Mouse (Mus musculus) urinary bladder, adult 2 months (tissue): ENCODE measurements around the gene Cnih2. TPM values are rescaled to one million over a fixed set of nuclear protein-coding genes. Genes with fewer than 3 reads are reported as not detected.
"Not testable (repeated sequence)": the region's sequence is repeated elsewhere in the genome, so short reads cannot be mapped to it uniquely, and the experiment has no call there.

Experiments used
- DNase-seq: peaks from one replicate; pipeline ENCODE4 v3.0.0; 2022; ENCODE audit warnings: low spot score
- polyA plus RNA-seq: library from polyadenylated mRNA; depleted of rRNA; stranded (reverse); fragments of >200 nt; gene quantifications from 2 replicates; pipeline ENCODE4 v1.2.3, GENCODE M21; 2012

Gene Cnih2
- polyA plus RNA-seq, 1 experiment = 1.5 TPM

- peak; percentile 81 for DNase-seq
Observed at GRCm38 (mm10) chr19:5094243-5094632, 4.1 kb downstream of the Cnih2 start.

GRCm38 (mm10) chr19:5093481-5094242 is 4.7 kb downstream of the Cnih2 start:
- DNase-seq = no peak

- no peak for DNase-seq
Observed at GRCm38 (mm10) chr19:5092083-5092482, 6.2 kb downstream of the Cnih2 start.

GRCm38 (mm10) chr19:5089324-5089723 is 9.0 kb downstream of the Cnih2 start:
- no peak for DNase-seq

- DNase-seq = peak; percentile 84
Observed at GRCm38 (mm10) chr19:5087884-5088728, 10.2 kb downstream of the Cnih2 start, which contains the start of gene Yif1a. Yif1a (plus strand) TSS chr19:5088538.

GRCm38 (mm10) chr19:5086533-5086932 is 11.8 kb downstream of the Cnih2 start:
- DNase-seq = not testable (repeated sequence)

- no peak for DNase-seq
Observed at GRCm38 (mm10) chr19:5085145-5085863, 13.0 kb downstream of the Cnih2 start, which contains the start of gene Tmem151a. Tmem151a (minus strand) TSS chr19:5085531.

- no peak for DNase-seq
Observed at GRCm38 (mm10) chr19:5084834-5085144, 13.5 kb downstream of the Cnih2 start.

- no peak for DNase-seq
Observed at GRCm38 (mm10) chr19:5083961-5084833, 14.1 kb downstream of the Cnih2 start.

- DNase-seq = no peak
Observed at GRCm38 (mm10) chr19:5082596-5082995, 15.7 kb downstream of the Cnih2 start.

GRCm38 (mm10) chr19:5082005-5082404 is 16.3 kb downstream of the Cnih2 start:
- DNase-seq = no peak

GRCm38 (mm10) chr19:5079279-5079678 is 19.0 kb downstream of the Cnih2 start:
- no peak for DNase-seq

- no peak for DNase-seq
Observed at GRCm38 (mm10) chr19:5073518-5073917, 24.8 kb downstream of the Cnih2 start.

- DNase-seq = no peak
Observed at GRCm38 (mm10) chr19:5073028-5073427, 25.3 kb downstream of the Cnih2 start.

GRCm38 (mm10) chr19:5072389-5073019 is 25.8 kb downstream of the Cnih2 start:
- DNase-seq = no peak

- DNase-seq = no peak
Observed at GRCm38 (mm10) chr19:5071545-5072369, 26.6 kb downstream of the Cnih2 start.

GRCm38 (mm10) chr19:5071077-5071476 is 27.2 kb downstream of the Cnih2 start:
- DNase-seq = no peak

- DNase-seq = no peak
Observed at GRCm38 (mm10) chr19:5069978-5070377, 28.3 kb downstream of the Cnih2 start.

- DNase-seq = no peak
Observed at GRCm38 (mm10) chr19:5069486-5069885, 28.8 kb downstream of the Cnih2 start.
